Mouse (Mus musculus): ENCODE measurements at regions not wholly inside any gene's neighbourhood (a gene's known extent, or its start where the extent isn't known, plus 50 kb on each side); places are given as distances from the start of the nearest gene placed in this dataset.

DNA sequence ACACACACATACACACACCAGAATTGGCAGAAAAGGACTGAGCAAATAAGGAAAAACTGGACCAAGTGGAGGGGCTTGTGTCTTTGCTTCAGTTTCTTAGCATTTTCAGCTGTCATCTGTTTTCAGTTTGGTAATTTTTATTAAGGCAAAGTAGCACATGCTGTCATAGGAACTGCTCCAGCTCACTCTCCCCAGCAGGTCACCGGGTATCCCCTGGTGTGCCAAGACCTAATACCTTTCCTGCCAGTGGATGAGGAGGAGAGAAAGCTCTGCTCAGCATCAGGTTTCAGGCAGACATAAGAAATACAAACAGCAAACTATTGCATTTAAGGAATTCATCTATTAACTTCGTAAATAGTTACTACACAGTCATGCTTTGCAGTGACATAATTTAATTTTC, 109.8 kb upstream of the Hey2 start:
- no peak overlapping the region for H3K27ac ChIP-seq (ENCODE audit: poor library complexity, severe bottlenecking)
- H3K36me3 ChIP-seq = no peaks in the 10 kb centered on the region
- 53% methylated on average over 2 of the region's 2 CpGs for WGBS
- H3K27me3 ChIP-seq (replicated peaks) = no peaks in the 10 kb centered on the region
- no peak for ATAC-seq (ENCODE audit: insufficient number of reproducible peaks, low FRiP score)
- H3K9me3 ChIP-seq (replicated peaks) = no peaks in the 10 kb centered on the region
- no peak overlapping the region for H3K9ac ChIP-seq
- H3K4me2 ChIP-seq = no peak overlapping the region
- no peak overlapping the region for H3K4me3 ChIP-seq
- H3K4me1 ChIP-seq (replicated peaks) = peaks cover 8% of the 10 kb centered on the region

DNA sequence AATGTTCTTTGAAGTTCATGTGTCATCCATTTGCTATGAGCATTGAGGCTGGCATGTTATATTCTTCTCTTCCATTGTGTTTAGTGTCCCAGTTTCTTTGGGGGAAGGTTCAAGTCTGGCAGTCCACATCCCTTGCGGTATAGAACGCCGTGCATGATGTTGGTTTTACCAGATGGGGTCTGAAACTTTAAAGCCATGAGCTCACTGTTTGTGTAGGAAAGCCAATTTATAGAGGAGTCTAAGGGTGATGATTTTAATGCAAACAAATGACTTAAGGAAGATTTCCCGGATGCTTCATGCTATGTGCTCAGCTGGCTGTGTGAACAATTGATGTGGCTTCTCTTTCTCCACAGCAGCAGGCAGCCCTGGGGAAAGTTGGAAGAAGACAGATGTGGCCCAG, 104.0 kb upstream of the Hey2 start:
- H3K36me3 ChIP-seq = no peaks in the 10 kb centered on the region
- H3K9ac ChIP-seq = no peak overlapping the region
- no peaks in the 10 kb centered on the region for H3K9me3 ChIP-seq (replicated peaks)
- H3K4me1 ChIP-seq (replicated peaks) = no peaks in the 10 kb centered on the region
- no peak overlapping the region for H3K27ac ChIP-seq (ENCODE audit: poor library complexity, severe bottlenecking)
- H3K4me3 ChIP-seq = no peak overlapping the region
- 85% methylated on average over 4 of the region's 4 CpGs for WGBS
- no peak for ATAC-seq (ENCODE audit: insufficient number of reproducible peaks, low FRiP score)
- no peak overlapping the region for H3K4me2 ChIP-seq
- no peaks in the 10 kb centered on the region for H3K27me3 ChIP-seq (replicated peaks)

DNA sequence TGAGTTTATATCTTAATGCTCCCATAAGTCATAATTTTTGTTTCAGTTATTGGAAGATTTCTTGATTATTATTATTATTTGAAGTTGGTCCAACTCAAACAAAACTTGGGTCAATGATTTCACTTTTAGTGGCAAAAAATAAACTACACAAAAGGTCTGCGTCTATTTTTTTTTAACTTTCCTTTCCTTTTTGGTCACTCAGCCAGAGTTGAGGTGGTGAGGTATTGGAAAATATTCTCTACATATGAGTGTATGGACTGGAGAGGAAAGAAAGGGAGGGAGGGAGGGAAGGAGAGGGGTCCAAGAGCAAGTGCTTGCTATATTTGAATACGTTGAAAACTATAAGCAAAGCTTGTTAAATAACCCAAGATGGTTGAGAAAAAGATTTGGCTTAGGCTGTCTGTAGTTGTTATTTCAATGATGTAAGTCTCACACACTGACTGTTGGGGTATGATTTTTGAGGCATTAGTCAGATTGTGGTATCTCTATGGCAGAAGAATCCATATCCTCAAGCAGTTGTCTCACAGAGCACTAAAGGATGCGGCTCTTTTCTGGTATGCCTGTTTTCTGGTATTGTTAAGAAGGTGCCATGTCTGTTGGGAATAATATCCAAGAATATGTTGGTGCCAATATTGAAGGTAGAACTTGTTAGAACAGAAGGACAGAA, 75.9 kb upstream of the Hey2 start:
- no peaks in the 10 kb centered on the region for H3K27me3 ChIP-seq (replicated peaks)
- H3K36me3 ChIP-seq = no peaks in the 10 kb centered on the region
- H3K27ac ChIP-seq (ENCODE audit: poor library complexity, severe bottlenecking) = no peak overlapping the region
- 0 out of 2 replicates have a peak, but pooled peaks cover 4% of the 10 kb centered on the region for H3K9me3 ChIP-seq (replicated peaks)
- no peaks in the 10 kb centered on the region for H3K4me1 ChIP-seq (replicated peaks)
- ATAC-seq (ENCODE audit: insufficient number of reproducible peaks, low FRiP score) = no peak
- no peak overlapping the region for H3K4me3 ChIP-seq
- H3K4me2 ChIP-seq = no peak overlapping the region
- WGBS = 65% methylated on average over 3 of the region's 3 CpGs
- H3K9ac ChIP-seq = no peak overlapping the region

DNA sequence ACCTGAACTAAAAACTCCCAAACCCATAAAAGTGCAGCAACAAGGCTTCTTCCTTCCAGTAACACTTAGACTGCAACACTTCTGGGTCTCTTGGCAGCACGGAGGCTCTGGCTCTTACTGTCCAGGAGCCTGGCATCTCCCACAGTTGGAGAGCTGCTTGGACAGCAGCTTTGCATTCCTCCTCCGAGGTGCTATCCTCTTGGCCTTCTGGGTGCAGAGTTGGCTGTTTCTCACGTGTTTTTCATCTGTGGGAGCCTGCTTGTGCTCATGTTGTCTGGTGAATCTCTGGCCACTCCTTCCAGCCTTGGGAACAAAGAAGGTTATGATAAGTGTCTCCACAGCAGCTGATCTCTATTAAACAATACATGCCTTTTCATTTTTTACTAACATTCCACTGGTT, 51.2 kb upstream of the Hey2 start:
- Histone ChIP-seq H3K27ac (ENCODE audit: poor library complexity, severe bottlenecking) (no peak overlapping the region), H3K4me3 (no peak overlapping the region), H3K27me3 (replicated peaks) (no peaks in the 10 kb centered on the region), H3K9ac (no peak overlapping the region), H3K36me3 (no peaks in the 10 kb centered on the region), H3K4me1 (replicated peaks) (no peaks in the 10 kb centered on the region), H3K4me2 (no peak overlapping the region), H3K9me3 (replicated peaks) (no peaks in the 10 kb centered on the region)
- no peak for ATAC-seq (ENCODE audit: insufficient number of reproducible peaks, low FRiP score)
- 24% methylated on average over 3 of the region's 3 CpGs for WGBS
